In the genomic region with DNA sequence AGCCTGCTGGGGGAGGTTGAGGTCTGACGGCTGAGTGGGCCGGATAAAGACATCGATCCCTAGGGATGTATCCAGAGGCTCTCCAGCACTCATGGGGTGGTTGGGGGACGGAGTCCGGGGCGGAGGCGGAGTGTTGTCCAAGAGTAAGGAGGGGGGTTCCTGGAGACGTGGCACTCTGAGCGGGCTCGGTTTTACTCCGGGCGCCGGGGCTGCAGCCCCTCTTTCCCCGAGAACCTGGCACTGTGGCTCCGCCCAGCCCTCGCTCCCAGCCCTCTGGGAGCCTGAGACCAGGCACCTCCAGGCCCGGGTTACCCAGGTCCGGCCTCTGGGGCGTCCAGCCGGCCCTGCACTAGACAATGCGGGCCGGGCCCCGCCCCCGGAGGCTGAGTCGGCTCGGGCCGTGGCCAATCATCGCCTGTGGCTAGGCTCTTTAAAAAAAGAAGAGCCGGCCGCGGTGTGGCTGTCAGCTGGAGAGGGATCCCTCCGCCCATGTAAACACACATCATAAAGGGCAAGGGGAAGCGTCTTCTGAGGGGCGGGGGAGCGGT, we compare ENCODE assay signal across 8 mouse cellular contexts. TPM values are rescaled to one million over a fixed set of nuclear protein-coding genes. Genes with fewer than 3 reads are reported as not detected.
DNase-seq lines count a peak whose midpoint lies in the region; ATAC-seq and TF ChIP-seq lines count a peak whose summit lies in the region.

No protein-coding gene starts in this region.

- ATAC-seq in Patski: peak; percentile 94
- ATAC-seq in hindbrain, embryonic 15.5 days (ENCODE audit: low FRiP score, low read depth): peak; percentile 95

- H3K27ac ChIP-seq in hindbrain, embryonic 15.5 days (replicated peaks): peak overlapping the region; percentile 96

- no peak for TF ChIP-seq CTCF in Patski (IDR thresholded peaks at IDR 0.05)

- under 1% methylated on average over 35 of the region's 35 CpGs for WGBS in hindbrain, embryonic 15.5 days

- DNase-seq in Patski (ENCODE audit: low read depth, low spot score): peak; percentile 58
- DNase-seq in cerebellum, postnatal 14 days: peak; percentile 96 to 97
- DNase-seq in frontal cortex, postnatal 25 days (ENCODE audit: low spot score in 2 of 2): peak; percentile 81 to 91
- DNase-seq in left cerebral cortex, adult 11 months (ENCODE audit: low spot score): peak; percentile 93
- peak; percentile 96 to 99 for DNase-seq in lung, postnatal 4 days
- peak; percentile 86 for DNase-seq in retina, postnatal 7 days (ENCODE audit: low read depth, low spot score)
- DNase-seq in urinary bladder, adult 2 months (ENCODE audit: low spot score): peak; percentile 93

- H3K36me3 ChIP-seq in hindbrain, embryonic 15.5 days: no peaks in the 10 kb centered on the region

- no peaks in the 10 kb centered on the region for H3K27me3 ChIP-seq in Patski
- H3K27me3 ChIP-seq in hindbrain, embryonic 15.5 days: no peaks in the 10 kb centered on the region

- peak overlapping the region; percentile 85 for H3K4me2 ChIP-seq in hindbrain, embryonic 15.5 days

- no peaks in the 10 kb centered on the region for H3K9me3 ChIP-seq in hindbrain, embryonic 15.5 days

- CTCF ChIA-PET in Patski (lab: Charles Lee): no interaction called here

- in situ Hi-C loops in Patski (cut with MboI; ENCODE audit: low pct_unique_long_range_greater_than_20kb): no loop called here

- peak overlapping the region; percentile 74 for H3K4me3 ChIP-seq in hindbrain, embryonic 15.5 days

- peak overlapping the region; percentile 78 for H3K9ac ChIP-seq in hindbrain, embryonic 15.5 days

- H3K4me1 ChIP-seq in hindbrain, embryonic 15.5 days (replicated peaks): peaks cover 18% of the 10 kb centered on the region

- POLR2A ChIA-PET in Patski (lab: Charles Lee): no interaction called here

RNA-seq across cellular contexts. Expression of gene Kdm5b, which starts 3.2 kb away (rescaled TPM):
- 34.3 TPM for polyA plus RNA-seq in Patski (2021)
- 67.9 and 69.6 TPM in 2 replicates for polyA plus RNA-seq in hindbrain, embryonic 15.5 days (2015; fragmentation: Nextera tagmentation; extraction: Ambion mirVana)
- polyA plus RNA-seq in urinary bladder, adult 2 months (2012; rRNA removed): 24.4 and 28.6 TPM in 2 replicates

RNA-seq across cellular contexts. Expression of gene Mgat4e, which starts 7.3 kb away (rescaled TPM):
- polyA plus RNA-seq in Patski (2021): not detected
- not detected in 2 replicates for polyA plus RNA-seq in hindbrain, embryonic 15.5 days (2015; fragmentation: Nextera tagmentation; extraction: Ambion mirVana)
- 0.12 and 0.29 TPM in 2 replicates for polyA plus RNA-seq in urinary bladder, adult 2 months (2012; rRNA removed)

Comparison
In these comparisons a context has a peak if more than half of its experiments do, and no peak if none do; other contexts are left out.
1. Peak in every context shown above with its lines: DNase-seq, ATAC-seq, H3K4me3 ChIP-seq and H3K27ac ChIP-seq.